24 mouse cellular contexts compared by ENCODE assay signal in the genomic region with DNA sequence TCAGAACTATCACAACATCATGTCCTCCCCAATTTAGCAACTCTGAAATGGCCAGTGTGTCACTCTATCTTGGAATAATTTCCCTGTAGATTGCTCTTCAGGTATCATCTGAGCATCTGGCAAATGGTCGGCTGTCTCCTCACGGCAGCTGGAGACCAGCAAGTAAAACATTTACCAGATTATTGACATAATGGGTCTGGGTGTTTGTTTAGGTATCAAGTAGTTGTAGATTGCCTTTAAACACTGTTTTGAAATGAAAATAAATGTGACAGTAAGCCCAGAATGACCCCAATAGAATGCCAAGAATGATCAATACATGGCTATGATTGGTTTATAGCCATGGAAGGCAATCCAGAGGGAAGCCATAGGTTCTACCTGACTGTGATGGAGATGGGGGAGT. TPM values are rescaled to one million over a fixed set of nuclear protein-coding genes. Genes with fewer than 3 reads are reported as not detected.
DNase-seq lines count a peak whose midpoint lies in the region; ATAC-seq and TF ChIP-seq lines count a peak whose summit lies in the region.
"Had no signal": no experiment of that assay in that cellular context is flagged by ENCODE, and none has a peak within 500 bp of the region (broad histone marks: within the 10 kb centered on the region; RNA-seq: fewer than 3 reads in every experiment).

No protein-coding gene starts in this region.

- no peak overlapping the region for H3K4me3 ChIP-seq in liver, postnatal 0 days (ENCODE audit: low read depth, low read length)
- no peak overlapping the region for H3K4me3 ChIP-seq in intestine, embryonic 15.5 days (replicated peaks)
- H3K4me3 ChIP-seq in intestine, postnatal 0 days (ENCODE audit: low read depth, low read length), result no peak overlapping the region
- no peak overlapping the region for H3K4me3 ChIP-seq in limb, embryonic 10.5 days
- H3K4me3 ChIP-seq in midbrain, embryonic 11.5 days (ENCODE audit: low read depth, low read length), result no peak overlapping the region
- H3K4me3 ChIP-seq: embryonic facial prominence, embryonic 13.5 days; embryonic facial prominence, embryonic 15.5 days; erythroblast, embryonic 14.5 days; forebrain, embryonic 10.5 days; forebrain, embryonic 12.5 days had no signal

- H3K4me2 ChIP-seq in liver, postnatal 0 days (ENCODE audit: low read depth, low read length), result no peak overlapping the region
- H3K4me2 ChIP-seq in intestine, embryonic 15.5 days (replicated peaks), result no peak overlapping the region
- no peak overlapping the region for H3K4me2 ChIP-seq in intestine, postnatal 0 days (replicated peaks; ENCODE audit: low read depth)
- no peak overlapping the region for H3K4me2 ChIP-seq in midbrain, embryonic 11.5 days
- H3K4me2 ChIP-seq: embryonic facial prominence, embryonic 13.5 days; embryonic facial prominence, embryonic 15.5 days; forebrain, embryonic 12.5 days had no signal

- peaks cover 61% of the 10 kb centered on the region for H3K27me3 ChIP-seq in liver, postnatal 0 days (ENCODE audit: insufficient read depth, low read length)
- H3K27me3 ChIP-seq in intestine, embryonic 15.5 days (replicated peaks), result no peaks in the 10 kb centered on the region
- no peaks in the 10 kb centered on the region for H3K27me3 ChIP-seq in intestine, postnatal 0 days (replicated peaks; ENCODE audit: control insufficient read depth, insufficient read depth, low read length)
- H3K27me3 ChIP-seq in limb, embryonic 10.5 days (ENCODE audit: low read depth, poor library complexity, severe bottlenecking), result no peaks in the 10 kb centered on the region
- no peaks in the 10 kb centered on the region for H3K27me3 ChIP-seq in midbrain, embryonic 11.5 days (ENCODE audit: control insufficient read depth, insufficient read depth, low read length)
- H3K27me3 ChIP-seq: embryonic facial prominence, embryonic 13.5 days; embryonic facial prominence, embryonic 15.5 days; forebrain, embryonic 12.5 days had no signal

- no peak for DNase-seq in liver, postnatal 0 days
- no peak for DNase-seq in liver
- DNase-seq in limb, embryonic 10.5 days (ENCODE audit: low spot score), result no peak
- no peak for DNase-seq in midbrain, embryonic 11.5 days (ENCODE audit: low spot score, missing footprints)
- no peak for DNase-seq in left cerebral cortex, postnatal 36 days (ENCODE audit: low spot score in 2 of 2)
- DNase-seq: adrenal gland, adult 2 months; adrenal gland, postnatal 10 days; adrenal gland, postnatal 25 days; cerebellum, adult 11 months; cerebellum, adult 18-20 months; cerebellum, adult 8-10 months; cerebellum, adult 9-11 months; cerebellum, postnatal 14 days; cerebellum, postnatal 36 days; embryo, embryonic 11 days had no signal

- peak; percentile 56 for ATAC-seq in liver, postnatal 0 days
- ATAC-seq in intestine, embryonic 15.5 days, result peak; percentile 59
- ATAC-seq in intestine, postnatal 0 days, result 0 out of 2 replicates have a peak, but pooled peaks have one; percentile 16
- ATAC-seq in midbrain, embryonic 11.5 days (ENCODE audit: low FRiP score), result no peak
- ATAC-seq: forebrain, embryonic 14.5 days had no signal

- H3K9ac ChIP-seq in liver, postnatal 0 days (replicated peaks), result no peak overlapping the region
- no peak overlapping the region for H3K9ac ChIP-seq in intestine, embryonic 15.5 days
- no peak overlapping the region for H3K9ac ChIP-seq in intestine, postnatal 0 days (ENCODE audit: low read depth, low read length)
- H3K9ac ChIP-seq in midbrain, embryonic 11.5 days (ENCODE audit: low read length), result no peak overlapping the region
- H3K9ac ChIP-seq: embryonic facial prominence, embryonic 13.5 days; embryonic facial prominence, embryonic 15.5 days; forebrain, embryonic 12.5 days had no signal

- no peaks in the 10 kb centered on the region for H3K9me3 ChIP-seq in liver, postnatal 0 days (ENCODE audit: low read length)
- H3K9me3 ChIP-seq in intestine, embryonic 15.5 days, result no peaks in the 10 kb centered on the region
- no peaks in the 10 kb centered on the region for H3K9me3 ChIP-seq in intestine, postnatal 0 days (ENCODE audit: control insufficient read depth)
- no peaks in the 10 kb centered on the region for H3K9me3 ChIP-seq in limb, embryonic 10.5 days (replicated peaks)
- H3K9me3 ChIP-seq in midbrain, embryonic 11.5 days (ENCODE audit: control insufficient read depth, low read length), result no peaks in the 10 kb centered on the region
- H3K9me3 ChIP-seq: embryonic facial prominence, embryonic 13.5 days; embryonic facial prominence, embryonic 15.5 days; forebrain, embryonic 10.5 days; forebrain, embryonic 12.5 days had no signal

- intact Hi-C loops in left cerebral cortex, postnatal 36 days (cut with DNase I), result no loop called here

- WGBS in liver, postnatal 0 days (ENCODE audit: insufficient replicate concordance), result 52% methylated on average over 2 of the region's 2 CpGs
- 47% methylated on average over 2 of the region's 2 CpGs for WGBS in intestine, embryonic 15.5 days
- WGBS in intestine, postnatal 0 days, result 24% methylated on average over 2 of the region's 2 CpGs
- WGBS in limb, embryonic 10.5 days, result 79% methylated on average over 2 of the region's 2 CpGs
- 88% methylated on average over 2 of the region's 2 CpGs for WGBS in midbrain, embryonic 11.5 days

- H3K4me1 ChIP-seq in liver, postnatal 0 days (ENCODE audit: insufficient read depth), result no peaks in the 10 kb centered on the region
- H3K4me1 ChIP-seq in intestine, embryonic 15.5 days (replicated peaks), result no peaks in the 10 kb centered on the region
- no peaks in the 10 kb centered on the region for H3K4me1 ChIP-seq in intestine, postnatal 0 days (replicated peaks; ENCODE audit: control insufficient read depth, insufficient read depth, low read length)
- no peaks in the 10 kb centered on the region for H3K4me1 ChIP-seq in limb, embryonic 10.5 days
- 0 out of 2 replicates have a peak, but pooled peaks cover 2% of the 10 kb centered on the region for H3K4me1 ChIP-seq in midbrain, embryonic 11.5 days (ENCODE audit: control insufficient read depth, insufficient read depth, low read length)
- H3K4me1 ChIP-seq: embryonic facial prominence, embryonic 15.5 days had no signal

- no peak overlapping the region for H3K27ac ChIP-seq in liver, postnatal 0 days (ENCODE audit: low read depth)
- no peak overlapping the region for H3K27ac ChIP-seq in intestine, embryonic 15.5 days
- H3K27ac ChIP-seq in intestine, postnatal 0 days (ENCODE audit: low read depth, low read length), result no peak overlapping the region
- no peak overlapping the region for H3K27ac ChIP-seq in limb, embryonic 10.5 days
- H3K27ac ChIP-seq in midbrain, embryonic 11.5 days (ENCODE audit: low read depth, low read length), result no peak overlapping the region
- H3K27ac ChIP-seq: embryonic facial prominence, embryonic 13.5 days; embryonic facial prominence, embryonic 15.5 days; forebrain, embryonic 10.5 days; forebrain, embryonic 12.5 days had no signal

- H3K36me3 ChIP-seq in liver, postnatal 0 days (replicated peaks; ENCODE audit: insufficient read depth, low read length), result no peaks in the 10 kb centered on the region
- H3K36me3 ChIP-seq in intestine, embryonic 15.5 days, result no peaks in the 10 kb centered on the region
- no peaks in the 10 kb centered on the region for H3K36me3 ChIP-seq in intestine, postnatal 0 days (ENCODE audit: control insufficient read depth, insufficient read depth)
- H3K36me3 ChIP-seq in limb, embryonic 10.5 days, result no peaks in the 10 kb centered on the region
- no peaks in the 10 kb centered on the region for H3K36me3 ChIP-seq in midbrain, embryonic 11.5 days (ENCODE audit: control insufficient read depth, insufficient read depth, low read length)
- H3K36me3 ChIP-seq: embryonic facial prominence, embryonic 13.5 days; embryonic facial prominence, embryonic 15.5 days; forebrain, embryonic 10.5 days; forebrain, embryonic 12.5 days had no signal

- TF ChIP-seq EP300 in liver, postnatal 0 days (IDR thresholded peaks at IDR 0.05; ENCODE audit: low read depth), result no peak

- TF ChIP-seq CTCF in liver, postnatal 0 days (IDR thresholded peaks at IDR 0.05; ENCODE audit: low read depth), result no peak
- no peak for TF ChIP-seq CTCF in intestine, postnatal 0 days (IDR thresholded peaks at IDR 0.05; ENCODE audit: low read depth)

RNA-seq across cellular contexts. Expression of gene Klf4, which starts 39.2 kb away (rescaled TPM):
- 1.1 and 1.4 TPM in 2 replicates for polyA plus RNA-seq in liver, postnatal 0 days (2015; fragmentation: Nextera tagmentation; extraction: Ambion mirVana)
- polyA plus RNA-seq in intestine, embryonic 15.5 days (2015; fragmentation: Nextera tagmentation; extraction: Ambion mirVana), result 9.6 and 12.1 TPM in 2 replicates
- polyA plus RNA-seq in intestine, postnatal 0 days (2015; fragmentation: Nextera tagmentation; extraction: Ambion mirVana), result 23.6 and 28.4 TPM in 2 replicates
- polyA plus RNA-seq in limb, embryonic 10.5 days (2016; fragmentation: Nextera tagmentation; extraction: Ambion mirVana), result 0.46 and 0.78 TPM in 2 replicates
- 1.7 and 1.9 TPM in 2 replicates for polyA plus RNA-seq in midbrain, embryonic 11.5 days (2014; fragmentation: Nextera tagmentation; extraction: Ambion mirVana)
- total RNA-seq in left cerebral cortex, postnatal 36 days (2021), result 1 to 10 TPM; 5.4 to 7.6 TPM
- total RNA-seq: MEL had no signal
